Mouse (Mus musculus): ENCODE measurements at regions not wholly inside any gene's neighbourhood (a gene's known extent, or its start where the extent isn't known, plus 50 kb on each side); places are given as distances from the start of the nearest gene placed in this dataset.

- no peak for DNase-seq
Observed at GRCm38 (mm10) chr13:29136231-29136630, 182.7 kb upstream of the Sox4 start.

DNA sequence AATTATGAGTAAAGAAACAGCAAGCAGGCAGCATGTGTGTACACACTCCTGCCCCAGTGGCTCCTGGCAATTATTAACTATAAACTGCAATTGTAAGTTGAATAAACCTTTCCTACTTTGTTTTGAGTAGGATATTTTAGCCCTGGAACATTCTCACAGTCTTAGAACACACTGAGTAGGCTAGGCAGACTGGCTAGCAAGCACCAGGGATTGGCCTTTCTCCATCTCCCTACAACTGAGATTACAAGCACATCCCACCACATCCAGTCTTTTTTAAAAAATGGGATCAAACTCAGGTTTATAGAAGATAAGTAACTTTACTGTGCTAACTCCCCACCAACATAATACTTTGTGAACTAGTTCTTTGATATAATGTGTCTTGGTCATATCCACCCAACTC is 174.0 kb upstream of the Sox4 start:
- DNase-seq = no peak

DNA sequence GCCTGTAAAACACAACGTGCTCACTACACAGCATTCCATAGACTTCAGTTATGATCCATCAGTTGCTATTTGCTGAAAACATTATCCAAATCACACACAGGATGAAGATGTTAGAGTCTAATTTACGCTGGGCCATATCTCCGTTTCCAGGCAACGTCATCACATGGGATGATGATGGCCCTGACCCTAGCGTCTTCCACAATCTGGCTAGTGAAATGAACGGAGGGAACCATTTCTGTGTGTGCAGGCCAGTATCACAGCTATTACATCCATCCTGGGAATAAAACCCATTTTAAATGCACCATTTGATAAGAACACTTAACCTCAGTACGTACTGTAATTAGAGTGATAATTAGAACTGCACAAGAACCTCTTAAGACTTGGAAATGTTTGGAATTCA is 170.0 kb upstream of the Sox4 start:
- no peak for DNase-seq

DNA sequence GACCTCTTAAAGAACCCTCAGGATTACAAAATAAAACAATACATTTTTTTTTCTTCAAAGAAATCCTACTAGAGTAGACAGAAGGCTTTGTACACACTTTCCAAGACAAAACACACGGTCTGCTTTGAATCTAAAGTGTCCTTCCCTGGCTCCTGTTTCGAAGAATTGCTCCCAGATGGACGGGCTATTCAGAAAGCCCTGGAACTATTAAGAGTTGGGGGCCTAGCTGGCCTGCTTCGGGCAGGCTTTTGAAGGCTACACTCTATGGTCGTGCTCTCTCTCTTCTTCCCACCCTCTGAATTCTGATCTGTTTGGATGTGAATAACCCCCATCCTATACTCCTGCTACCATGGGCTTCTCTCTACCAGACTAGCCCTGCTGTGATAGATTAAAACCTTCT is 167.6 kb upstream of the Sox4 start:
- no peak for DNase-seq

DNA sequence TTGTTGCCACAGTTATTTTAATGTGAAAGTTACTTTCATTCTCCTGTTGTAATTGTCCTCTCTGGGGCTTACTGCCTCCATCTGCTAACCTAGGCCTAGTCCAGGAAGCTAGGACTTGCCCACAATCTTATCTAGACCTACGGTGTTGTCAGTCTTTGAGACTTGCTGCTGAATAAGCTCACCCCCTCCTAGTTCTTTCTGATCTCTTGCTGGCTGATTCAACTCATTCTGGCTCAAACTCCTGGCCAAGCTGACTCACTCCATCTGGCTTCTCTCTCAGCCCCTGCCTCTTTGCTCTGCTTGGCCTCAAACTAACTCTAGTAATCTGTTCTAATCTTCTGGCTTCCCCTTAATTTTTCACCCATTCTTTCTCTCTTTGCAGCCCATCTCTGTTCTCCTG is 165.8 kb upstream of the Sox4 start:
- no peak for DNase-seq

- DNase-seq = no peak
Observed at GRCm38 (mm10) chr13:29114998-29115495, 161.5 kb upstream of the Sox4 start.

GRCm38 (mm10) chr13:29110127-29110526 is 156.6 kb upstream of the Sox4 start:
- no peak for DNase-seq

DNA sequence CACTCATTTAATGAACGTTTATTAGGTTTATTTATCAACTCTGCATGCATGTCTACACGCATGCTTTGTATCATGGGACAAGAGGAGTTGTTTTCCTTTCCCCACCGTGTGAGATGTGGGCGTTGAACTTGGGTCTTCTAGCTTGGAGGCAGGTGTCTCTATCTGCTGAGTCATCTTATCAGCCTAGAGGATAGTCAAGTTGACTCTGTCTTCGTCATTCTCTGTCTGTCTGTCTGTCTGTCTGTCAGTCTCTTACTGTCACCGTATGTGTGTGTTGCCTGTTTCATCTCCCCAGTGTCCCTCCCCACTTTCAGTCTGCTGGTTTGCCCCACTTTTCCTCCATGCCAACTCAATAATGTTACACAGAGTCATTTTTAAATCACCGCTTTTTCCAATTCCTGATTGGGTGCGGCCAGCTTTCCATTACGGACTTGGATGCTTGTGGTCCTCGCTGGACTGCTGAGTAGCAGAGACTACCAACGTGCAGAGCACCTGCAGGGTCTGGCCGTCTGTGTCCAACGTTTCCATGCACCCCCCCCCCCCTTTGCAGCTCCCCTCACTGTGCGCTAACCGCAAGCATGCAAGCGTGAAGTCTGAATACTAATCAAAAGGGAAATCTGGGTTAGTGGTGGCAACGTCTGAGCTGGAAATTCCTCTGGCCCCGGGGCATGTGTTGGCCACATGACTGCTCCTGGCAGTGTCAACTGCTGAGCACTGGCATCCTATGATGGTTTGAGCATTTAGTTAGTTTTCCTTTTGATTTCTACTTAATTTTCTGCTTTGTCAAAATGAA is 155.7 kb upstream of the Sox4 start:
- DNase-seq = no peak

DNA sequence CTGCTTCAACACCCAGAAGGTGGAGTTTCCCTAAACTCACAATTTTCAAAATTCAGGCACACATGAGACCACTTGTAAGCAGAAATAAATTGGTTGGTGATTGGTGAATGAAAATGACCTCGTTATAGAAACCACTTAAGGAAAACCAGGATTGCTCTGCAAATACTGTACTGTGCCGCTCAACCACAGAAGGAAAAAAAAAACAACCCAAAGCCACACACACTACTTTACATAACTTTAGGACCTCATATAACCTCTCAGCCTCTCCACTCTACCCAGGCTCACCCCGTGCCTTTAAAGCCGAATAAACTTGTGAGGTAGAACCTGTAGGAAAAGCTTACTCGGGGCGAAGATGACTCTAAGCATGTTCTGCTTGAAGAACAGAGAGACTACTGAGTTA is 154.7 kb upstream of the Sox4 start:
- no peak for DNase-seq

DNA sequence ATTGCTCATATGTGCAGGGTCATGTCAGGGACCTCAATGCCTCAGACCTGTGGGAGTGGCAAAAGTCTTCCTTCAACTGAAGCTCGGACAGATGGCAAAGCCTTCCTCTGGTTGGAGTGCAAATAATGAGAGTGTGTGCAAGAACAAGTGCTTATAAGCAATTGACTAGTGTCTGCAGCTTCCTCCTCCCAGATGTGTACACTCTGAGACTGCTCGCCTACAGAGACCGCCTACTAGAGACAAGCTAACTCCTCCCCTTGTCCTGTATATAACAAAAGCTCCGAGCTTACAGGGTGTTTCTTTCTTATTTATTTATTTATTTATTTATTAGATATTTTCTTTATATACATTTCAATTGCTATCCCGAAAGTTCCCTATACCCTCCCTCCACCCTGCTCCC is 138.7 kb upstream of the Sox4 start:
- no peak for DNase-seq

GRCm38 (mm10) chr13:29086854-29087253 is 133.3 kb upstream of the Sox4 start:
- DNase-seq = no peak

- no peak for DNase-seq
Observed at GRCm38 (mm10) chr13:29081064-29081463, 127.6 kb upstream of the Sox4 start.

- DNase-seq = no peak
Observed at GRCm38 (mm10) chr13:29079841-29080240, 126.3 kb upstream of the Sox4 start.

GRCm38 (mm10) chr13:29073630-29074029 is 120.1 kb upstream of the Sox4 start:
- DNase-seq = no peak

DNA sequence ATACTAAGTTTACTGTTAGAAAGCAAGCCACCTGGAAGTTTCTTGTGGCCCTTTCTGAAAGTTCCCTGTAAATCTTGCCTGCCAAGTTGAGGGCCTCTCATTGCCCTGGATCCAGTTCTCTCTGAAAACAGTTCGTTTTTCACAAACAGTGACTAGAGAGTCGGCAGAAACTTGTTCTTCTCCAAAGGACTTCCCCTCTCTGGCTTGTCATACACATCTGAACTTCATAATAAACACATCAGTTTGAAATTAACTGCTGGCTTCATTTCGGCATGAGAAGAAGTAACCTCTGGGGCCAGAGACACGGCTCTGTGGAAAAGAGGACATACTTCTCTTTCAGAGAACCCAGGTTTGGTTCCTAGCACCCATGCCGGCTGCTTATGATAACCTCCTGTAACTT is 110.4 kb upstream of the Sox4 start:
- no peak for DNase-seq

- no peak for DNase-seq
Observed at GRCm38 (mm10) chr13:29058685-29059084, 105.2 kb upstream of the Sox4 start.

DNA sequence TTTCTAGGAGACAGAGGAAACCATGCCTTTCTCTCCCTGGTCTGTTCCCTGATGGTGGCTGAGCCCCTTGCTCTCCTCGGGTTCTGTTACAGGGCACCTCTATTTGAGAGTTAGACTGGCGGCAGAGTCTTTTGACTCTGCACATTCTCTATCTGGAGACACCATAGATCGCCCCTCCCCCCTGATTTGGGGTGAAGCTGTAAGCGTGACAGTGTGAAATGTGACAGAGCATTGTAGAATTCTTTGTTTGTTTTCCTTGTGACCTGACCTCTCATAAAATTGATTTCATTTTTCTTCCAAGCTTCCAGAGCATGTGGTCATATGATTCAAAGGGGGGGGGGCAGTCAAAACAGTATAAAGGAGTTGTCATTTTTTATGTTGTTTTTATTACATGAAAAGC is 96.2 kb upstream of the Sox4 start:
- no peak for DNase-seq

GRCm38 (mm10) chr13:29048990-29049576 is 95.6 kb upstream of the Sox4 start:
- DNase-seq = no peak

GRCm38 (mm10) chr13:29044655-29045054 is 91.1 kb upstream of the Sox4 start:
- DNase-seq = no peak

- no peak for DNase-seq
Observed at GRCm38 (mm10) chr13:29040331-29040730, 86.8 kb upstream of the Sox4 start.

DNA sequence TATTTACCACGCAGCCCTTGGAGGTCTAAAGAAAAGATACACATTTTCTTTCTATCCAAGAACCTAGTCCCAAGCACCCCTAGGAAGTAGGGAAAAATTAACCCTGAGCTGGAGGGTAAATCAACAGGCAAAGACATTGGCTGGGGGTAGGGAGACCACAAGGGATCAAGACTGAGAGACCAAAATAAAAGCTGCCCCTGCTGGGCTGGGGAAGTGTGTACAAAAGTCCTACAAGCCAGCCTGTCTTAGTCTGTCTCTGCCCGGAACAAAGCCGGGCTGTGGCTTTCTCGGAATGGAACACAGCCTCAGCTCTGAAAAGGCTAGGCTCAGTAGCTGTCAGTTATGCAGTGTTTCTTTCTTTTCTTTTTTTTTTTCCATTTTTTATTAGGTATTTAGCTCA is 81.4 kb upstream of the Sox4 start:
- DNase-seq = no peak

- DNase-seq = peak; percentile 31
Observed at GRCm38 (mm10) chr13:29034444-29034843, 80.9 kb upstream of the Sox4 start.

- DNase-seq = no peak
Observed at GRCm38 (mm10) chr13:29027146-29027545, 73.6 kb upstream of the Sox4 start.

DNA sequence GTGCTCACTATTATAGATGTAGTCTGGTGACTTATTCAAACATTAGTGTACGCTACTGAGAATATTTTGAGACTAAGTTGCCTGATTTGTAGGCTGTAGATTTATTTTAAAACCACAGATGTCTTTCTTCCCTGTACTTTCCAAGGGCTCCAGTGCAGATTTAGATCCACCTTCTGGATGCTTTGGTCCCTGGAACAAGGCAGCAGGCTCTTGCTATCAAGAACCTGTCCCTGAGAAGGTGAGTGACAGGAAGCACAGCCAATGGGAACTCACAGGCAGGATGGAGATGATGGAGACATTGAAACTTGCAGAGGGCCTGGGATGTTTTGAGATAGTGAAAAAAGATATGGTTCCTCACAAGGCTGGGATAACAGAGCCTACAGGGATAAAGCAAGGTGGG is 70.0 kb upstream of the Sox4 start:
- DNase-seq = no peak

- DNase-seq = no peak
Observed at GRCm38 (mm10) chr13:29019839-29020238, 66.3 kb upstream of the Sox4 start.
